Mouse (Mus musculus) small intestine, adult 2 months (tissue): ENCODE results near the gene Chm.

ENCODE experiments used
- CTCF ChIP-seq: fragments of 200-500 bp; IDR thresholded peaks from 2 replicates; pipeline ENCODE4 v1.5.1; 2012; ENCODE audit warnings: low read depth, mild to moderate bottlenecking, control low read depth, inconsistent platforms, low read length, moderate library complexity, mixed read lengths; ENCODE audit not compliant: insufficient replicate concordance, insufficient read length; ENCODE audit errors: extremely low read depth
- POLR2A ChIP-seq: fragments of 200-500 bp; IDR thresholded peaks from 2 replicates; pipeline ENCODE4 v1.6.1; 2012; ENCODE audit warnings: low read depth, mild to moderate bottlenecking, control low read depth, inconsistent platforms, low read length, moderate library complexity

GRCm38 (mm10) chrX:113160268-113160860 lies 25.0 kb downstream of the Chm start:
- TF ChIP-seq CTCF = no peak
- TF ChIP-seq POLR2A = no peak
